Mouse (Mus musculus): Measurements from ENCODE around the gene Cabp1. TPM values are rescaled to one million over a fixed set of nuclear protein-coding genes. Genes with fewer than 3 reads are reported as not detected.
A peak's percentile ranks its signal among the peaks of the same experiment; 100 is the strongest.

The Cabp1 gene
- total RNA-seq (2017) = not detected in 2 replicates

GRCm38 (mm10) chr5:115193669-115194625 lies at the start of gene Cabp1:
Cabp1 (minus strand) TSS chr5:115194381.
- no peak for ATAC-seq (replicated peaks in 1 of 2; ENCODE audit: insufficient read depth in 1 of 2, low FRiP score in 2 of 2, low TSS enrichment in 1 of 2, low read depth in 1 of 2, poor library complexity in 2 of 2, severe bottlenecking in 2 of 2)

DNA sequence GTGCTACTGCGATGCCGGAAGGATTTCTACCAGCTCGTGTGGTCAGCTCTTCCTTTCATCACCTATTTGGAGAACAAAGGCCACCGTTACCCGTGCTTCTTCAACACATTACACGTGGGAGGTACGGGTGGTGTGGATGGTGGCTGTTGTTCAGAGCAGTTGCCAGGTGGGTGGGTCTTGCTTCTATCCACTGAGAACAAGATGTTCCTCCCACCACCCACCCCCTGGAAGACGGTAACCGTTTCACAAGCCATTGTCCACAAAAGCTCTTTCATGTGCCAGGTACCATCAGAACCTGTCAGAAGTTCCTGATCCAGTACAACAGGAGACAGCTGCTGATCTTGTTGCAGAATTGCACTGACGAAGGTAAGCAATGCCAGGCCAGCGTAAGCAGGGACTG lies 46.0 kb upstream of the Cabp1 start:
- ATAC-seq (replicated peaks in 1 of 2; ENCODE audit: insufficient read depth in 1 of 2, low FRiP score in 2 of 2, low TSS enrichment in 1 of 2, low read depth in 1 of 2, poor library complexity in 2 of 2, severe bottlenecking in 2 of 2) = no peak

GRCm38 (mm10) chr5:115238729-115239195 lies 44.6 kb upstream of the Cabp1 start:
- ATAC-seq (replicated peaks in 1 of 2; ENCODE audit: insufficient read depth in 1 of 2, low FRiP score in 2 of 2, low TSS enrichment in 1 of 2, low read depth in 1 of 2, poor library complexity in 2 of 2, severe bottlenecking in 2 of 2) = no peak

GRCm38 (mm10) chr5:115237803-115238728 lies 43.9 kb upstream of the Cabp1 start:
- ATAC-seq (replicated peaks in 1 of 2; ENCODE audit: insufficient read depth in 1 of 2, low FRiP score in 2 of 2, low TSS enrichment in 1 of 2, low read depth in 1 of 2, poor library complexity in 2 of 2, severe bottlenecking in 2 of 2) = peak; percentile 80 to 86

- peak; percentile 68 to 79 for ATAC-seq (replicated peaks in 1 of 2; ENCODE audit: insufficient read depth in 1 of 2, low FRiP score in 2 of 2, low TSS enrichment in 1 of 2, low read depth in 1 of 2, poor library complexity in 2 of 2, severe bottlenecking in 2 of 2)
These were observed 41.6 kb upstream of the Cabp1 start, which contains the start of gene Pop5 for GRCm38 (mm10) chr5:115235786-115236263. Pop5 (plus strand) TSS chr5:115235836.

- peak in 1 of 2 experiments; percentile 30; a peak in 2 of 4 replicates for ATAC-seq (replicated peaks in 1 of 2; ENCODE audit: insufficient read depth in 1 of 2, low FRiP score in 2 of 2, low TSS enrichment in 1 of 2, low read depth in 1 of 2, poor library complexity in 2 of 2, severe bottlenecking in 2 of 2)
These were observed 41.2 kb upstream of the Cabp1 start for GRCm38 (mm10) chr5:115235323-115235771.

DNA sequence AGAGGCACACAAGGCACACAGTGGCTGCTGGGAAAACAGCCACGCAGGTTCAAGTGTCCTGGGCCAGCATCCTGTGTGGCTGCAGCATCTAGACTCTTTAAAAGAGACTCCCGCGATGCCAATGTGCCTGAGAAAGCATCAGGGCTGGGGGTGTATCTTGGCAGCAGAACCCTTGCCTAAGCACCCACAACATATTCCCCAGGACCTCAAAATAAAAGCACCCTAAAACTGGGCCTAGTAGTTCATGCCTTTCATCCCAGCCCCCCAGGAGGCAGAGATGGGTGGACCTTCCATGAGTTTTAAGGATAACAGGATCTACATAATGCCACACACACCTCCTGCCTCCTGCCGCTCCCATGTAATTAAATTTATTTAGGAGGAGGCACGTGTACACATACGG lies 40.3 kb upstream of the Cabp1 start:
- no peak for ATAC-seq (replicated peaks in 1 of 2; ENCODE audit: insufficient read depth in 1 of 2, low FRiP score in 2 of 2, low TSS enrichment in 1 of 2, low read depth in 1 of 2, poor library complexity in 2 of 2, severe bottlenecking in 2 of 2)

GRCm38 (mm10) chr5:115233031-115233780 lies 39.0 kb upstream of the Cabp1 start:
- ATAC-seq (replicated peaks in 1 of 2; ENCODE audit: insufficient read depth in 1 of 2, low FRiP score in 2 of 2, low TSS enrichment in 1 of 2, low read depth in 1 of 2, poor library complexity in 2 of 2, severe bottlenecking in 2 of 2) = no peak

DNA sequence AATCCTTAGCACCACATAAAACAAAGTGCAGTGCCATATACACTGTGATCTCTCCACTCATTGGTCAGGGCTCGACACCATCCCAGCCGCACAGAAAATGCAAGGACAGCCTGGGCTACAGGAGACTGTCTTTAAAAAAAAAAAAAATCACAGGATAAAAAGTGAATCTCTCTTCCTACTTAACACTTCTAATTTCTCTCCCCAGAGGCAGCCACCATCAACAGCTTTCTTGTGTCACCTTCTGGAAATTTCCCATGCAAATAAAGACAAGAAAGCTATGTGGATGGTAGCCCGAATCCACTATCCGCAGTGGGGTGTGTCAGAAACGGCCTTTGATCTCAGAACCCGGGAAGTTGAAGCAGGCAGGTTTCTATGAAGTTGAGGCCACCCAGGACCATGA lies 38.3 kb upstream of the Cabp1 start:
- no peak for ATAC-seq (replicated peaks in 1 of 2; ENCODE audit: insufficient read depth in 1 of 2, low FRiP score in 2 of 2, low TSS enrichment in 1 of 2, low read depth in 1 of 2, poor library complexity in 2 of 2, severe bottlenecking in 2 of 2)

- no peak for ATAC-seq (replicated peaks in 1 of 2; ENCODE audit: insufficient read depth in 1 of 2, low FRiP score in 2 of 2, low TSS enrichment in 1 of 2, low read depth in 1 of 2, poor library complexity in 2 of 2, severe bottlenecking in 2 of 2)
These were observed 37.5 kb upstream of the Cabp1 start for GRCm38 (mm10) chr5:115231552-115232120.

DNA sequence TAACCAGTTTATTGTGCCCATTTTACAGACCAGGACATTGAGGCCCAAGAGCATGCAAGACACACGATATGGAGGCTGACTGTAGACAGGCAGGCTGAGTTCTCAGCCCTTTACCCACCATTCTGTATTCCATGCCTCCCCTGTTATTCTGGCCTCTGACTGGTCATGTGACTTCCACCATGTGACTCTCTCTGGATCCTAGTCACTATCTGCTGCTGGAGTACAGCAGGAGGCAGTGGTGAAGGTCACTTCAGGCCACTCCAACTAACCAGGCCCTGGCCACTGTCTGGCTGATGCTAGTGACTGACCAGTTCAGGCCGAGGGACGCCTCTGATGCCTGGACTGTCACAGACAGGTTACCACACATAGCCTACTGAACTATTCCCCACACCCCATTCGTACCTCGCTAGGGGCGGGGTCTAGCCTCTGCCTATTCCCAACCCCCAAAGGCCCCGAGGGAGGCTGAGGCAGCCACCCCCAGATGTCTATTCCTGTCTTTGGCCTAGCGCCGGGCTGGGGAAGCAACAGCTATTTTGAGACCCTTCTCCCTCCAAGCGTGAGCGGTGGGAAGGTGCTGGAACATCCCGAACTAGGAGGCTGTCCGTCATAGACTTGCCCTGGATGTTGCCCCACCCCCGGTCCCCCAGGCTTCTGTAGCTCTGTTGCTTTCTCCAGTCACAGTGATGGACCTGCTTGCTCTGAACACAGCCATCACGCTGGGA lies 36.8 kb upstream of the Cabp1 start:
- ATAC-seq (replicated peaks in 1 of 2; ENCODE audit: insufficient read depth in 1 of 2, low FRiP score in 2 of 2, low TSS enrichment in 1 of 2, low read depth in 1 of 2, poor library complexity in 2 of 2, severe bottlenecking in 2 of 2) = no peak

DNA sequence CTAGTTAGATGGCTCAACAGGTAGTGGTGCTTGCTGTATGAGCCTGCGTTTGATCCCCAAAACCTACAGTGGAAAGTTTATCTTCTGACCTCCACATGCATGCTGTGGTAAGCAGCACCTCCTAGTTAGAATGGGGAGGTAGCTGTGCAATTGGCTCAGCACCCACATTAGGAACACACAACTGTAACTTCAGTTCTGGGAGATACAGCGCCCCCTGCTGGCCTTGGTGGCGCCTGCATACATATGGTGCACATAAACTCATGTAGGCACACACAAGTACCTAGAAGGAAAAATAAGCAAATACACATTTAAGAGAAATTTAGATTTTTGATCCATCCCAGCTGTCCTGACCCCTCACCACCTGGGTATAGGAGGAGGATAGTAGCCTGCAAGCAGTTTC lies 28.3 kb upstream of the Cabp1 start:
- ATAC-seq (replicated peaks in 1 of 2; ENCODE audit: insufficient read depth in 1 of 2, low FRiP score in 2 of 2, low TSS enrichment in 1 of 2, low read depth in 1 of 2, poor library complexity in 2 of 2, severe bottlenecking in 2 of 2) = no peak

GRCm38 (mm10) chr5:115220931-115221640 lies 26.9 kb upstream of the Cabp1 start:
- ATAC-seq (replicated peaks in 1 of 2; ENCODE audit: insufficient read depth in 1 of 2, low FRiP score in 2 of 2, low TSS enrichment in 1 of 2, low read depth in 1 of 2, poor library complexity in 2 of 2, severe bottlenecking in 2 of 2) = no peak

- no peak for ATAC-seq (replicated peaks in 1 of 2; ENCODE audit: insufficient read depth in 1 of 2, low FRiP score in 2 of 2, low TSS enrichment in 1 of 2, low read depth in 1 of 2, poor library complexity in 2 of 2, severe bottlenecking in 2 of 2)
These were observed 23.8 kb upstream of the Cabp1 start for GRCm38 (mm10) chr5:115217998-115218397.

DNA sequence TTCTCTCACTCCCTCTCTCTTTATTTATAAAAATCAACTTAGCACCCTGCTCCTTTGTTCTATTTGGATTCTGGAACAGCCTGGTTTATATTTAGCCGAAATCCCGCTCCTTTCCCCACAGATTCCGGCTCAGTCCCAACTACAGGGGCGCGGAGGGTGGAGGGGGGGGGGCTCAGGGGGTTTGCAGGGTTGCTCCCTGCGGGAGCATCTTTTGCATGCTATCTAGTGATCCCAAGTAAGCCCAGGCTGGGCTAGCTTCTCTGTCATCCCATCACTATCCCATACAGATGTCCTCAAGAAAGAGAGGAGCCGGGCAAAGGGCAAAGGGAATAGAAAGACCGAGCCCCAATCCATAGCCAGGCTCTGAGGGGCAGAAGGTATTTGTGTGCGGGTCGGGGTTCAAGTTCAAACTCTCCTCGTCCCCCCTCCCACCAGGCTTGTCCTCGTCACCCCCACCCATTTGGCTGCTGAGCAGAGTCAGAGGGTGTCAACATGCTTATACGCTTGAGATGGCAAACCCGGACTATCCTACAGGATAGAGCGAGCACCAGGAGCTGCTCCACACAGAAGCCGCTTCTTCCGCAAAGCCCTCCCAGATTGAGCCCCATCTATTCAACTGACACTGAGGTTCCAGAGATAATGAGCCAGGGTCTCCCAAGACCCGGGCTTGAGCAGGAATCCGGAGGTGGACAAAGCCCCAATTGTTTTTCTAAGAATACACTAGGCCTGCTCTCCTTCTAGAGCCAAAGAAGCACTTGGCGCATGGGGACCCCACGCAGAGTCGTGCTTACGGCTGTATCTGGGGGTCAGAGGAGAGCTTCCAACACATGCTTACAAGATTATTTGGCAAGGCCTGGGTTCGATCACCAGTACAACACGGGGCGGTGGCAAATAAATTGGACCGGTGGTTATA lies 21.3 kb upstream of the Cabp1 start:
- ATAC-seq (replicated peaks in 1 of 2; ENCODE audit: insufficient read depth in 1 of 2, low FRiP score in 2 of 2, low TSS enrichment in 1 of 2, low read depth in 1 of 2, poor library complexity in 2 of 2, severe bottlenecking in 2 of 2) = no peak
